Mouse (Mus musculus) forebrain, embryonic 13.5 days (tissue): ENCODE data around the gene Lipo3. TPM values are rescaled to one million over a fixed set of nuclear protein-coding genes. Genes with fewer than 3 reads are reported as not detected.
"Not testable (repeated sequence)": the region's sequence is repeated elsewhere in the genome, so short reads cannot be mapped to it uniquely, and the experiment has no call there.

Experiments used
- ATAC-seq: fragments of 200-750 bp; cut with Nextera tagmentation; 2 replicates; pipeline ENCODE4 v1.8.0; 2017
- H3K27ac ChIP-seq: fragments of 300-500 bp; sonication (generic); 2 replicates; pipeline ENCODE4 v1.5.1; 2015; ENCODE audit warnings: inconsistent platforms, mild to moderate bottlenecking, moderate library complexity
- H3K27me3 ChIP-seq: fragments of 300-500 bp; sonication (generic); 2 replicates; pipeline ENCODE4 v1.6.1; 2015; ENCODE audit warnings: mild to moderate bottlenecking, inconsistent platforms
- H3K36me3 ChIP-seq: fragments of 300-500 bp; sonication (generic); 2 replicates; pipeline ENCODE4 v1.6.1; 2015; ENCODE audit warnings: mild to moderate bottlenecking, inconsistent platforms; ENCODE audit not compliant: poor library complexity, severe bottlenecking
- H3K4me1 ChIP-seq: fragments of 300-500 bp; sonication (generic); 2 replicates; pipeline ENCODE4 v1.6.1; 2015; ENCODE audit warnings: inconsistent platforms
- H3K4me2 ChIP-seq: fragments of 300-500 bp; sonication (generic); 2 replicates; pipeline ENCODE4 v1.6.1; 2015; ENCODE audit warnings: inconsistent platforms, mild to moderate bottlenecking, moderate library complexity
- H3K4me3 ChIP-seq: fragments of 300-500 bp; sonication (generic); 2 replicates; pipeline ENCODE4 v1.5.1; 2015; ENCODE audit warnings: mild to moderate bottlenecking, inconsistent platforms
- H3K9ac ChIP-seq: fragments of 300-500 bp; sonication (generic); 2 replicates; pipeline ENCODE4 v1.6.1; 2015; ENCODE audit warnings: mild to moderate bottlenecking, inconsistent platforms
- H3K9me3 ChIP-seq: fragments of 300-500 bp; sonication (generic); replicated peaks from 2 replicates; pipeline ENCODE4 v1.6.1; 2016; ENCODE audit warnings: inconsistent platforms
- WGBS: fragments of 180-500 bp; shearing (Covaris S2); methylation state at CpG from one replicate; pipeline ENCODE4 v1.1.7; 2015; 5-methylcytosine and 5-hydroxymethylcytosine counted together
- microRNA-seq: library from miRNA; unstranded; fragments of <30 nt; microRNA quantifications from one replicate; pipeline ENCODE4, GENCODE M21; 2016
- polyA plus RNA-seq: library from polyadenylated mRNA; unstranded; fragments of >200 nt; fragmentation: Nextera tagmentation; extraction: Ambion mirVana; gene quantifications from 2 replicates; pipeline ENCODE4 v1.2.1, GENCODE M21; 2015

Gene Lipo3
- 10.0 and 10.5 TPM in 2 replicates for polyA plus RNA-seq

- not testable (repeated sequence) for H3K27ac ChIP-seq, H3K4me1 ChIP-seq, H3K27me3 ChIP-seq, H3K9me3 ChIP-seq, H3K9ac ChIP-seq, H3K36me3 ChIP-seq, H3K4me3 ChIP-seq
- WGBS: 50% methylated on average over 12 of the region's 41 CpGs
- ATAC-seq: peak; percentile 96
- H3K4me2 ChIP-seq: peak within 1 kb of the TSS; percentile 40
Observed at GRCm38 (mm10) chr19:33761287-33762086, at the start of gene Lipo3. Gene Lipo3 (minus strand): TSS chr19:33761951.

GRCm38 (mm10) chr19:33787359-33787758 lies 25.6 kb upstream of the Lipo3 start, which contains the start of gene Lipo1:
Gene Lipo1 (minus strand): TSS chr19:33787459.
- not testable (repeated sequence) for H3K4me1 ChIP-seq, H3K36me3 ChIP-seq, H3K9me3 ChIP-seq, H3K27me3 ChIP-seq, ATAC-seq, H3K4me3 ChIP-seq, H3K27ac ChIP-seq, H3K9ac ChIP-seq, H3K4me2 ChIP-seq

GRCm38 (mm10) chr19:33786576-33787277 lies 25.0 kb upstream of the Lipo3 start:
- no peak overlapping the region for H3K9ac ChIP-seq
- ATAC-seq: no peak

GRCm38 (mm10) chr19:33751259-33751658 lies 10.5 kb downstream of the Lipo3 start, which contains the start of gene Lipo2:
Gene Lipo2 (minus strand): TSS chr19:33751359.
- not testable (repeated sequence) for ATAC-seq, H3K9me3 ChIP-seq, H3K9ac ChIP-seq, H3K4me3 ChIP-seq, H3K36me3 ChIP-seq, H3K27ac ChIP-seq, H3K27me3 ChIP-seq, H3K4me1 ChIP-seq, H3K4me2 ChIP-seq
- WGBS: 89% methylated on average over 1 of the region's 1 CpGs

More at GRCm38 (mm10) chr19:33786576-33787277, 25.0 kb upstream of the Lipo3 start:
- H3K4me1 ChIP-seq: no peaks in the 10 kb centered on the region
- no peaks in the 10 kb centered on the region for H3K9me3 ChIP-seq
- H3K27me3 ChIP-seq: no peaks in the 10 kb centered on the region
- 93% methylated on average over 12 of the region's 12 CpGs for WGBS
- no peak overlapping the region for H3K27ac ChIP-seq
- H3K36me3 ChIP-seq: no peaks in the 10 kb centered on the region
- H3K4me3 ChIP-seq: no peak overlapping the region
- no peak overlapping the region for H3K4me2 ChIP-seq

- not testable (repeated sequence) for H3K9ac ChIP-seq, H3K4me2 ChIP-seq, H3K9me3 ChIP-seq, ATAC-seq, H3K4me1 ChIP-seq, H3K4me3 ChIP-seq, H3K27me3 ChIP-seq, H3K27ac ChIP-seq, H3K36me3 ChIP-seq
Observed at GRCm38 (mm10) chr19:33625152-33625551, 136.6 kb downstream of the Lipo3 start, which contains the start of gene Gm8978. Gene Gm8978 (minus strand): TSS chr19:33625252.

- not testable (repeated sequence) for H3K9me3 ChIP-seq, H3K36me3 ChIP-seq, H3K27ac ChIP-seq, H3K27me3 ChIP-seq, H3K4me1 ChIP-seq
- peak overlapping the region; percentile 36 for H3K4me3 ChIP-seq
- H3K4me2 ChIP-seq: peak overlapping the region; percentile 53
- 10% methylated on average over 10 of the region's 38 CpGs for WGBS
- peak overlapping the region; percentile 59 for H3K9ac ChIP-seq
- ATAC-seq: peak; percentile 99
Observed at GRCm38 (mm10) chr19:33589626-33590302, 172.0 kb downstream of the Lipo3 start.

- not testable (repeated sequence) for H3K9ac ChIP-seq, H3K4me1 ChIP-seq, H3K9me3 ChIP-seq, H3K4me3 ChIP-seq, H3K4me2 ChIP-seq, ATAC-seq, H3K27me3 ChIP-seq, H3K27ac ChIP-seq, H3K36me3 ChIP-seq
- WGBS: 83% methylated on average over 5 of the region's 5 CpGs
Observed at GRCm38 (mm10) chr19:33568551-33568950, 193.2 kb downstream of the Lipo3 start.

GRCm38 (mm10) chr19:33517680-33518079 lies 244.1 kb downstream of the Lipo3 start, which contains the start of gene Lipo4:
Gene Lipo4 (minus strand): TSS chr19:33517780.
- Histone ChIP-seq H3K36me3 (no peaks in the 10 kb centered on the region), H3K4me3 (no peak within 1 kb of the TSS), H3K9ac (no peak within 1 kb of the TSS), H3K9me3 (no peaks in the 10 kb centered on the region), H3K27ac (no peak within 1 kb of the TSS), H3K4me1 (no peaks in the 10 kb centered on the region), H3K27me3 (no peaks in the 10 kb centered on the region), H3K4me2 (no peak within 1 kb of the TSS)
- ATAC-seq: no peak

Small RNA genes within 50 kb of the gene (microRNA-seq; reads per million reads assigned to microRNA genes)
- gene Gm27440: not detected

Other genes starting within 250 kb of the Lipo3 start
- gene Lipo4, start 244.2 kb downstream of the Lipo3 start, polyA plus RNA-seq: not detected in 2 replicates
- gene Gm8978, start 136.7 kb downstream of the Lipo3 start, polyA plus RNA-seq: not detected in 2 replicates
- 0.25 and 0.52 TPM in 2 replicates for gene Lipo2, start 10.6 kb downstream of the Lipo3 start, polyA plus RNA-seq
- not detected in 2 replicates for gene Lipo1, start 25.5 kb upstream of the Lipo3 start, polyA plus RNA-seq
- gene Lipf, start 199.2 kb upstream of the Lipo3 start, polyA plus RNA-seq: not detected in 2 replicates
- gene Lipk, start 246.3 kb upstream of the Lipo3 start, polyA plus RNA-seq: not detected in 2 replicates